Mouse (Mus musculus) lung, postnatal 25 days (tissue): ENCODE measurements at regions not wholly inside any gene's neighbourhood (a gene's known extent, or its start where the extent isn't known, plus 50 kb on each side); places are given as distances from the start of the nearest gene placed in this dataset.

Source experiments
- DNase-seq: peaks from one replicate; pipeline ENCODE4 v3.0.0; 2022; ENCODE audit warnings: low spot score

DNA sequence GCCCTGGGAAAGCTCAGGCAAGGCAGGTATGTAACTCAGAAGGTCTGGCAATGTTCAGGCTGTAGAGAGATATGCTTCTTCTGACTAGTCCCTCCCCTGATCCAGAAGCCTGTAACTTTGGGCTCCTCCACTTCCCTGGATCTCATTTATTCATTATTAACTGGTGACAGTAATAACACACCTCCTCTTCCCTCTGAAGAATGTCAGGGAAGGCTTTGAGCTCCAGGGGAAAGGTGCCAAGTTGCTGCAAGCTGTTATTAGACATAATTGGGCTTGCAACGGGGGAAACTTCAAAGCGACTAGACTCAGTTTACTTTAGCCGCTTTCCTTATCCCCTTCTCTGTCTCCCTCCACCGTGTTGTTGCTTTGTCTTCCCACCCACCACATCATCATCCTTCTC is 75.6 kb upstream of the Tmprss2 start:
- DNase-seq = no peak

DNA sequence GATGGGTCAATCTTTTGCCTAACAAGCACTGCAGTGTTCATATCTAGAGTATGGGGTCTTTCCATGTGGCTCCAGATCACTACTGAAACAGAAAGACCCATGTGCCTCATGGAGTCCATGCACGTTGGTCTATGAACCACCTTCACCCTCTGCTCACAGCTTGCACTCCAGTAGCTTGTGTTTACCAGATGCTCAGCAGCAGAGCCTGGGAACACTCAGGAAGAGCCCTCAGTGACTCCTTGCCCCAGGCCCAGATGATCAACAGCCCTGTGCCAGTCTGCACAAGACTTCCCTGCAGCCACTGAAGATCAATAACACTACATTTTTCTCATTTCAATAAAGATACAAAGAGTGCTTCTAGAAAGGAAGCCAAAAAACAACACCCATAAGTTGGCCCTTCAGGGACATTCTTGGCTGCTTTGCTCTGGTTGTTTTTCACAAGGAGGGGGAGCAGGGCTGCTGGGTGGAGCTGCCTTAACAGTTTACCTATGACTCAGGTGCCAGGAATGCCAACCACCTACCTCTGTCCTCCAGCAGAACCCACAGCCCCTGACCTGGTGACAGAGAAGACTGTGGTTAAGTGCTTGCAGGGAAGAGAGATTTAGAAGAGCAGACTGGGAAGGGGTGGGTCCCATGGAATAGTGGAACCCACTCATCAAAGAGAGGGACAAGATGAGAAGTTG is 74.7 kb upstream of the Tmprss2 start:
- peak; percentile 83 for DNase-seq

GRCm38 (mm10) chr16:97681191-97681590 is 70.2 kb upstream of the Tmprss2 start:
- DNase-seq = no peak

GRCm38 (mm10) chr16:97679820-97680219 is 68.8 kb upstream of the Tmprss2 start:
- DNase-seq = no peak

DNA sequence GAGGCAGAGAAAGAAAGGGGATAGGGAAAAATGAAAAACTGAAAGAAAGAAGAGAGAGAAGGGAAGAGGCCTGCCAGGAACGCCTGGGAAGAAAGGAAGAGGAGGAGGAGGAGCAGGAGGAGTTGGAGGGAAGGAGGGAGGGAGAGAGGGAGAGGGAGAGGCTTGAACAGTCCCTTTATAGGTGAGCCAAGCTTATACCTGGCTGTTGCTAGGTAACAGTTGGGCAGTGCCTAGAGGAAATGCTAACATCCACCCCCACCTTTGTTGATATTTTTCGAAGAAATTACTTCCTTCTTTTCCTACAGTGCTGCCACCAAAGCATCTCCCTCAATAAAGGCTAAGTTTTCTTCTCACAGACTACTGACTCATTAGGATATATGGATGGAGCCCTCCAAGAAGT is 68.3 kb upstream of the Tmprss2 start:
- DNase-seq = no peak

GRCm38 (mm10) chr16:97677621-97678020 is 66.6 kb upstream of the Tmprss2 start:
- DNase-seq = no peak

GRCm38 (mm10) chr16:97673576-97673975 is 62.6 kb upstream of the Tmprss2 start:
- no peak for DNase-seq

GRCm38 (mm10) chr16:97670131-97671038 is 59.4 kb upstream of the Tmprss2 start:
- DNase-seq = peak; percentile 65

DNA sequence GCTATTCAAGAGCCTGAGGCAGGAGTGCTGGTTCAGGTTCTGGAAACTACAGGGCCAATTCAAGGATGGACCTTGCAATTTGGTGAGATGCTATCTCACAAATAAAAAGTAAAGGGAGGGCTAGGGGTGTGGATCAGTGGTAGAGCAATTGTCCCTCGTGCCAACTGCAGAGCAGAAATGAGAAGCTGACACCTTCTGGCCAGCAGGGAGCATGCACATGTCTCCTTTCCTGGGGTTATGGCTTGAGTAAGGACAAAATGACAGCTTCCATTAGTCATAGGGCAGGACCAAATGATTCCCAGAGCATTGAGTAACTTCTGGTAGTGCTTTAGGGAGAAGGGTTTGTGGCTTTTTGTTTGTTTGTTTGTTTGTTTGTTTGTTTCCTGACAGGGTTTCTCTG is 56.5 kb upstream of the Tmprss2 start:
- no peak for DNase-seq

- DNase-seq = peak; percentile 55
Measured at GRCm38 (mm10) chr16:97665518-97665917, 54.5 kb upstream of the Tmprss2 start.
